Mouse (Mus musculus) kidney, postnatal 0 days (tissue): ENCODE measurements around the gene Sel1l2. TPM values are rescaled to one million over a fixed set of nuclear protein-coding genes. Genes with fewer than 3 reads are reported as not detected.
A peak's percentile ranks its signal among the peaks of the same experiment; 100 is the strongest.

Source experiments
- ATAC-seq: fragments of 200-750 bp; cut with Nextera tagmentation; replicated peaks from 2 replicates; pipeline ENCODE4 v1.8.0; 2017; ENCODE audit warnings: low read depth, moderate number of reproducible peaks, moderate TSS enrichment, moderate library complexity; ENCODE audit not compliant: low FRiP score
- DNase-seq: peaks from one replicate; pipeline ENCODE4 v3.0.0-alpha.2; 2016; ENCODE audit warnings: low spot score
- H3K27ac ChIP-seq: fragments of 300-500 bp; sonication (generic); 2 replicates; pipeline ENCODE4 v1.5.1; 2014; ENCODE audit warnings: mild to moderate bottlenecking
- H3K27me3 ChIP-seq: fragments of 300-500 bp; sonication (generic); 2 replicates; pipeline ENCODE4 v1.6.1; 2014; ENCODE audit warnings: low read length, mixed read lengths; ENCODE audit not compliant: insufficient read depth
- H3K36me3 ChIP-seq: fragments of 300-500 bp; sonication (generic); 2 replicates; pipeline ENCODE4 v1.6.1; 2014; ENCODE audit warnings: low read length, mixed read lengths; ENCODE audit not compliant: insufficient read depth
- H3K4me1 ChIP-seq: fragments of 300-500 bp; sonication (generic); replicated peaks from 2 replicates; pipeline ENCODE4 v1.6.1; 2014; ENCODE audit warnings: antibody characterized with exemption, low read length, mixed read lengths; ENCODE audit not compliant: insufficient read depth
- H3K4me2 ChIP-seq: fragments of 300-500 bp; sonication (generic); 2 replicates; pipeline ENCODE4 v1.6.1; 2014; ENCODE audit warnings: mild to moderate bottlenecking, low read length, moderate library complexity, mixed read lengths
- H3K4me3 ChIP-seq: fragments of 300-500 bp; sonication (generic); replicated peaks from 2 replicates; pipeline ENCODE4 v1.5.1; 2014; ENCODE audit warnings: low read depth, low read length
- H3K9ac ChIP-seq: fragments of 300-500 bp; sonication (generic); 2 replicates; pipeline ENCODE4 v1.6.1; 2014; ENCODE audit warnings: low read depth, low read length
- H3K9me3 ChIP-seq: fragments of 300-500 bp; sonication (generic); replicated peaks from 2 replicates; pipeline ENCODE4 v1.6.1; 2016; ENCODE audit warnings: low read length, inconsistent platforms, mixed read lengths
- CTCF ChIP-seq: IDR thresholded peaks from 2 replicates; pipeline ENCODE4 v1.5.1; 2016; ENCODE audit warnings: antibody characterized with exemption, low read depth, mild to moderate bottlenecking, moderate library complexity
- WGBS: fragments of 180-500 bp; shearing (Covaris S2); extraction: QIAGEN DNeasy Blood & Tissue Kit; methylation state at CpG from one replicate; pipeline ENCODE4 v1.1.7; 2014; 5-methylcytosine and 5-hydroxymethylcytosine counted together
- polyA plus RNA-seq: library from polyadenylated mRNA; unstranded; fragments of >200 nt; fragmentation: Nextera tagmentation; extraction: Ambion mirVana; gene quantifications from 2 replicates; pipeline ENCODE4 v1.2.1, GENCODE M21; 2015

The Sel1l2 gene
- polyA plus RNA-seq, 1 experiment from 2014 or later: not detected

DNA sequence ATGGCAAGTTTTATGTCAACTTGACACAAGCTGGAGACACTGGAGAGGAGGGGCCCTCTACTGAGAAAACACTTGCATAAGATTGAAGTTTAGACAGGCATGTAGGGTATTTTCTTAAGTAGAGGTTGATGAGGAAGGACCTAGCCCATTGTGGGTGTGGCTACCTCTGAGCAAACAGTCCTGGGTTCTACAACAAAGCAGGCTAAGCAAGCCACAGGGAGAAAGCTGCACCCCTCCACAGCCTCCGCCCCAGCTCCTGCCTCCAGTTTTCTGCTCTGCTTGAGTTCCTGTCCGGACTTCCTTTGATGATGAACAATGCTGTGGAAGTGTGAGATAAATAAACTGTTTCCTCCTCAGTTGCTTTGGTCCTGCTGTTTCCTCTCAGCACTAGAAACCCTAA is 29.6 kb downstream of the Sel1l2 start:
- Histone ChIP-seq H3K4me2 (no peak overlapping the region), H3K4me3 (no peak overlapping the region), H3K36me3 (no peaks in the 10 kb centered on the region), H3K9ac (no peak overlapping the region), H3K27ac (no peak overlapping the region), H3K27me3 (no peaks in the 10 kb centered on the region), H3K4me1 (no peaks in the 10 kb centered on the region), H3K9me3 (no peaks in the 10 kb centered on the region)
- ATAC-seq (peak; percentile 46; the same call in 1 of the 2 replicates), DNase-seq (peak; percentile 20)
- no peak for TF ChIP-seq CTCF
- 26% methylated on average over 2 of the region's 2 CpGs for WGBS

- Histone ChIP-seq H3K9ac (no peak overlapping the region), H3K4me3 (no peak overlapping the region), H3K27me3 (no peaks in the 10 kb centered on the region), H3K4me2 (no peak overlapping the region), H3K27ac (no peak overlapping the region), H3K4me1 (no peaks in the 10 kb centered on the region), H3K36me3 (no peaks in the 10 kb centered on the region), H3K9me3 (no peaks in the 10 kb centered on the region)
- WGBS: 85% methylated on average over 7 of the region's 7 CpGs
- DNase-seq (no peak), ATAC-seq (no peak)
- TF ChIP-seq CTCF: no peak
These were observed 47.1 kb downstream of the Sel1l2 start for GRCm38 (mm10) chr2:140342394-140342793.

- Histone ChIP-seq H3K36me3 (no peaks in the 10 kb centered on the region), H3K4me1 (no peaks in the 10 kb centered on the region), H3K4me3 (no peak overlapping the region), H3K9me3 (no peaks in the 10 kb centered on the region), H3K27ac (no peak overlapping the region), H3K27me3 (no peaks in the 10 kb centered on the region), H3K4me2 (no peak overlapping the region), H3K9ac (no peak overlapping the region)
- 70% methylated on average over 5 of the region's 5 CpGs for WGBS
- DNase-seq: no peak
- no peak for TF ChIP-seq CTCF
- no peak for ATAC-seq
These were observed 58.8 kb downstream of the Sel1l2 start for GRCm38 (mm10) chr2:140330508-140331306.

DNA sequence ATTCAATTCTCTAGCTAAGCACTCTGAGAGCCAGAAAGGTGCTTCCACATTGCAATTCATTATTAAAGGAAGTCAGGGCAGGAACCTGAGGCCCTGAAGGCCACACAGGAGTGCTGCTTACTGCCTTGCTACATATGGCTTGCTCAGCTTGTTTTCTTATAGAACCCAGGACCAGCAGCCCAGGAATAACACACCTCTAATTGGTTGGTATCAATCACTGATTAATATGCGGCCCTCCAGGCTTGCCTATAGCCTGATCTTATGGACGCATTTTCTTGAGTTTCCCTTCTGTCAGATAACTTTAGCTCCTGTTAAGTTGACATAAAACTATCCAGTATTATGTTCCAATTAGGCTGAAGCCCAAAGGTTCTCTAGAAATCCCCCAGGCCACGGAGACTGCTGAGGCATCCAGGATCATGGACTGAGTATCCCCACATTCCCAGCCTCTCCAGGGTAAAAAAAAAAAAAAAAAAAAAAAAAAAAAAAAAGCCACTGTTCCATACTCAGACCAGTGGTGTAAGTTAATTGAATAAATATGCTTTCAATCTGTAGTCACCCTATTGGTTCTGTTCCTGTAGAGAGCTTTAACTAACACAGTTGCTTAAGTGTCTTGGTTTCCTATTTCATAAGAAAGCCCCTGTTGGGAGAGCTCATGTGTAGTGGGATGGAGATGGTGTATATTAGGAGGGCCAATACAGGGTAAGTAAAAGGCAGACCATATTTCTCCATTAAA is 86.4 kb downstream of the Sel1l2 start:
- no peak for DNase-seq

GRCm38 (mm10) chr2:140297155-140297554 is 92.4 kb downstream of the Sel1l2 start:
- Histone ChIP-seq H3K36me3 (no peaks in the 10 kb centered on the region), H3K4me3 (no peak overlapping the region), H3K27me3 (no peaks in the 10 kb centered on the region), H3K4me1 (no peaks in the 10 kb centered on the region), H3K27ac (no peak overlapping the region), H3K9ac (no peak overlapping the region), H3K4me2 (no peak overlapping the region), H3K9me3 (no peaks in the 10 kb centered on the region)
- no peak for TF ChIP-seq CTCF
- ATAC-seq (no peak), DNase-seq (no peak)
- 45% methylated on average over 4 of the region's 4 CpGs for WGBS

More for the DNA sequence above, 86.4 kb downstream of the Sel1l2 start:
- no peak overlapping the region for H3K27ac ChIP-seq
- H3K9ac ChIP-seq: no peak overlapping the region
- ATAC-seq: no peak
- WGBS: 73% methylated on average over 3 of the region's 3 CpGs
- H3K4me3 ChIP-seq: no peak overlapping the region
- H3K27me3 ChIP-seq: no peaks in the 10 kb centered on the region
- H3K4me2 ChIP-seq: no peak overlapping the region
- no peaks in the 10 kb centered on the region for H3K4me1 ChIP-seq
- no peak for TF ChIP-seq CTCF
- no peaks in the 10 kb centered on the region for H3K9me3 ChIP-seq
- no peaks in the 10 kb centered on the region for H3K36me3 ChIP-seq

DNA sequence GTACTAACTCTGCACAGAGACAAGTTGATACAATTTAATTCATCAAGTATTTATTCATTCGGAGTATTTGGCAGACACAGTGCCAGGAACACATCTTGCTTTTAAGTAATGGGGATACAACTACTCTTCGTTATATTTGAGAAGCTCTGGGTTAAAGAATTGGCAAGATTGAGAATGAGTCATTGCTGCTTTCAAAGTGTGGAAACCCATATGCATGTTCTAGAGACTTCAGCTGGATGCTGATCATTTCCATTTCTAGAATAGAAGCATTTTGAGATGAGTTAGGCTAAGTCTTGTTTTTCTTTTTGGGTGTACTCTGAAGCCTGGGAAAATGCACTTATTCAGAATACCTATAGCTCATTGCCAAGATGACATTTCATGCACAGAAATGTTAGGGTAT is 95.7 kb downstream of the Sel1l2 start:
- ATAC-seq: no peak
- WGBS: 95% methylated on average over 2 of the region's 2 CpGs

More for the DNA sequence above, 95.7 kb downstream of the Sel1l2 start:
- Histone ChIP-seq H3K27me3 (no peaks in the 10 kb centered on the region), H3K9me3 (no peaks in the 10 kb centered on the region), H3K4me1 (no peaks in the 10 kb centered on the region), H3K36me3 (no peaks in the 10 kb centered on the region), H3K27ac (no peak overlapping the region), H3K4me2 (no peak overlapping the region), H3K4me3 (no peak overlapping the region), H3K9ac (no peak overlapping the region)
- TF ChIP-seq CTCF: no peak
- DNase-seq: no peak
